Mouse (Mus musculus) erythroblast, embryonic 14.5 days (primary cell): ENCODE results near the gene Cfap97.

Experiments used
- GATA1 ChIP-seq: IDR thresholded peaks from 2 replicates; pipeline ENCODE4 v1.6.1; 2012; ENCODE audit warnings: low read length, inconsistent platforms, mixed read lengths
- TAL1 ChIP-seq: IDR thresholded peaks from 3 replicates; pipeline ENCODE4 v1.6.1; 2012; ENCODE audit warnings: low read length, inconsistent platforms, mixed read lengths

DNA sequence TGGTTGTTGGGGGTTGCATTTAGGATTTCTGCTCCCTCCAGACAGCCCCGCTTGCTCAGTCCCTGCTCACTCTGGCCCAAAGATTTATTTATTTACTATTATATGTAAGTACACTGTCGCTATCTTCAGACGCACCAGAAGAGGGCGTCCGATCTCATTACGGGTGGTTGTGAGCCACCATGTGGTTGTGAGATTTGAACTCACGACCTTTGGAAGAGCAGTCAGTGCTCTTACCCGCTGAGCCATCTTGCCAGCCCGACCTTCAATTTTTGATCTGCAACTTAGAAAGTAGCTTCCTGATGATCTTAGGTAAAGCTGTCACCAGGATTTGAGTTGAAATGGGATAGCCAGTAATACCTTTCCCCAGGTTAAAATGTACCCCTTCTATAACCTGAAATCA, 1.8 kb upstream of the Cfap97 start:
- no peak for TF ChIP-seq TAL1
- no peak for TF ChIP-seq GATA1
